Mouse (Mus musculus) heart, embryonic 14.5 days (tissue): ENCODE measurements around the gene Cdh13. TPM values are rescaled to one million over a fixed set of nuclear protein-coding genes. Genes with fewer than 3 reads are reported as not detected.

ENCODE experiments used
- ATAC-seq: fragments of 200-750 bp; cut with Nextera tagmentation; 2 replicates; pipeline ENCODE4 v1.8.0; 2017; ENCODE audit warnings: low read depth, moderate TSS enrichment; ENCODE audit not compliant: insufficient number of reproducible peaks, insufficient read depth, low FRiP score
- H3K27ac ChIP-seq, 2 experiments: fragments of 200-500 bp in 1 of 2; fragments of 300-500 bp in 1 of 2; sonication (generic) in 1 of 2; replicated peaks in 1 of 2; 2 replicates each; pipeline ENCODE4 v1.5.1; 2012 to 2014; ENCODE audit warnings: low read depth in 2 of 2, low read length in 2 of 2, control low read depth in 1 of 2, mild to moderate bottlenecking in 1 of 2, mixed read lengths in 1 of 2; ENCODE audit not compliant: control insufficient read depth in 1 of 2, insufficient read depth in 1 of 2
- H3K27me3 ChIP-seq: fragments of 300-500 bp; sonication (generic); 2 replicates; pipeline ENCODE4 v1.6.1; 2014; ENCODE audit warnings: mild to moderate bottlenecking, low read length, control low read depth; ENCODE audit not compliant: control insufficient read depth, insufficient read depth
- H3K36me3 ChIP-seq: fragments of 300-500 bp; sonication (generic); 2 replicates; pipeline ENCODE4 v1.6.1; 2014; ENCODE audit warnings: mild to moderate bottlenecking, control low read depth, low read length, mixed read lengths; ENCODE audit not compliant: control insufficient read depth, insufficient read depth
- H3K4me1 ChIP-seq, 2 experiments: fragments of 200-500 bp in 1 of 2; fragments of 300-500 bp in 1 of 2; sonication (generic) in 1 of 2; 2 replicates each; pipeline ENCODE4 v1.6.1; 2012 to 2014; ENCODE audit warnings: low read length in 2 of 2, control low read depth in 1 of 2, mixed read lengths in 1 of 2; ENCODE audit not compliant: control insufficient read depth in 2 of 2, insufficient read depth in 2 of 2
- H3K4me2 ChIP-seq: fragments of 300-500 bp; sonication (generic); 2 replicates; pipeline ENCODE4 v1.6.1; 2014; ENCODE audit warnings: mild to moderate bottlenecking, low read length
- H3K4me3 ChIP-seq, 2 experiments: fragments of 200-500 bp in 1 of 2; fragments of 300-500 bp in 1 of 2; sonication (generic) in 1 of 2; 2 replicates each; pipeline ENCODE4 v1.5.1; 2012 to 2014; ENCODE audit warnings: low read length in 2 of 2, mild to moderate bottlenecking in 2 of 2, control low read depth in 1 of 2, low read depth in 1 of 2, moderate library complexity in 1 of 2; ENCODE audit not compliant: control insufficient read depth in 1 of 2, insufficient read depth in 1 of 2
- H3K9ac ChIP-seq: fragments of 300-500 bp; sonication (generic); 2 replicates; pipeline ENCODE4 v1.6.1; 2014; ENCODE audit warnings: mild to moderate bottlenecking, low read length
- H3K9me3 ChIP-seq: fragments of 300-500 bp; sonication (generic); 2 replicates; pipeline ENCODE4 v1.6.1; 2016; ENCODE audit warnings: low read length, control low read depth; ENCODE audit not compliant: control insufficient read depth
- WGBS: fragments of 180-500 bp; shearing (Covaris S2); extraction: QIAGEN DNeasy Blood & Tissue Kit; methylation state at CpG from one replicate; pipeline ENCODE4 v1.1.7; 2014; 5-methylcytosine and 5-hydroxymethylcytosine counted together
- polyA plus RNA-seq: library from polyadenylated mRNA; unstranded; fragments of >200 nt; fragmentation: Nextera tagmentation; extraction: Ambion mirVana; gene quantifications from 2 replicates; pipeline ENCODE4 v1.2.1, GENCODE M21; 2014

The Cdh13 gene
- polyA plus RNA-seq, 1 experiment from 2014 or later: 94.9 TPM

DNA sequence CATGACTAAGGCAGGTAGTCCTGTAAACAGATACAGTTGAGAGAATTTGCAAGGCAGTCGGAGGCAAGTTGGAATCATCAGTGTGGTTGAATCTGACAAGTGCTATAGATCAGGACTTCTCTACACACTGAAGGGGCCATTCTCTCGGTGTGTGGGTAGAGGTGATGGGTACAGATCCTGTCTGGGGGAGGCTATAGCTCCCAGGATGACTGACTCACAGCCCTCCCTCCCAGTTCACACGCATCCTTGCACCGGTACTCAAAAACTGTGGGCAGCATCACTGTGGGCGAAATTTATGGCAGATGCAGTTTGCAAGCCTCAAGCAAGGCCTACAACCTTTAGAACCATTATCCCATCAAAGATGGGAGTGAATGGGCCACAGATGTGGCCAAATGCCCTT is 381.5 kb downstream of the Cdh13 start:
- no peaks in the 10 kb centered on the region for H3K27me3 ChIP-seq
- 84% methylated on average over 5 of the region's 5 CpGs for WGBS
- no peak overlapping the region for H3K4me3 ChIP-seq
- peaks cover 0 to 4% of the 10 kb centered on the region in 2 experiments; a peak in 1 of 4 replicates for H3K4me1 ChIP-seq
- H3K9me3 ChIP-seq: 0 out of 2 replicates have a peak, but pooled peaks cover 7% of the 10 kb centered on the region
- no peak for ATAC-seq
- no peak overlapping the region for H3K4me2 ChIP-seq
- H3K9ac ChIP-seq: no peak overlapping the region
- no peak overlapping the region for H3K27ac ChIP-seq
- no peaks in the 10 kb centered on the region for H3K36me3 ChIP-seq

DNA sequence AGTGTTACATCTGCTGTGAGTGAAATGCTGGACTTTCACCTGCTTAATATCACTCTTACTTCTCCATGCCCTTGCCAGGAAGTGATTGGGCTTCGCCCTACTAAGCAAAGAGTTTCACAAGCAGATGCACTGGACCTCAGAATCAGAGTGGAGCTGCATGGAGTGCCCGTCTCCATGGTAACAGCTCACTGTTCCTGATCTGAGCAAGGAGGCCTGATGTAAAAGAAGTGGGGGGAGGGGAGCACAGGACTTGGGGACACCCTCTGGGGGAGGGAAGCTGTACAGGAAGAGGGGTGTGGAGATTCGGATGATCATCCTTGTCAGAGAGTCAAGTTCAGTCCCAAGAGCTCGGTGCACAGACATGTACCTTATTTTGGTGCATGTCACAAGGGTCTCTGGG is 384.2 kb downstream of the Cdh13 start:
- Histone ChIP-seq H3K27me3 (no peaks in the 10 kb centered on the region), H3K9me3 (0 out of 2 replicates have a peak, but pooled peaks cover 7% of the 10 kb centered on the region), H3K4me2 (no peak overlapping the region), H3K9ac (no peak overlapping the region), H3K36me3 (no peaks in the 10 kb centered on the region), H3K27ac (no peak overlapping the region), H3K4me1 (0 out of 4 replicates have a peak, but pooled peaks cover 0 to 4% of the 10 kb centered on the region in 2 experiments), H3K4me3 (no peak overlapping the region)
- ATAC-seq: no peak
- WGBS: 85% methylated on average over 4 of the region's 4 CpGs

DNA sequence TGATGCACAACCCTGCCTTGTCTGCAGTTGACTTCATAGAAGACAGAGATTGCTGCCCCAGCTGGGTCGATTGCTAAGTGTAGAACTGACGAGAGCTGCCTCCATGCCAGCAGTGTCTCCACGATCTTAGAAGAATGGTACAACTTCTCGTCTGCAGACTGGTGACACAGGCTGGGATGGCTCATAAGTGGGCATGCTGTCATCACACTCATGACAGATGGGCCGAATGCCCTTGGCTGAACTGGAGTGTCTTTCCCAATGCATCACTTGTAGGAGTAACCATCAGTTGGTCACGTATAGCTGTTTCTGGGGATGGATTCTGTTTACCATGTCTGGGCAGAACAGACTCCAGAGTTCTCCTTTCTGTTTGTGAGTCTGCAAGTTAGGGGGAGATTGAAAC is 392.7 kb downstream of the Cdh13 start:
- no peak overlapping the region for H3K4me3 ChIP-seq
- 0 out of 4 replicates have a peak, but pooled peaks cover 0 to 8% of the 10 kb centered on the region in 2 experiments for H3K4me1 ChIP-seq
- no peaks in the 10 kb centered on the region for H3K9me3 ChIP-seq
- H3K4me2 ChIP-seq: no peak overlapping the region
- H3K9ac ChIP-seq: no peak overlapping the region
- 77% methylated on average over 6 of the region's 6 CpGs for WGBS
- no peak for ATAC-seq
- H3K36me3 ChIP-seq: no peaks in the 10 kb centered on the region
- H3K27me3 ChIP-seq: no peaks in the 10 kb centered on the region
- H3K27ac ChIP-seq: no peak overlapping the region

DNA sequence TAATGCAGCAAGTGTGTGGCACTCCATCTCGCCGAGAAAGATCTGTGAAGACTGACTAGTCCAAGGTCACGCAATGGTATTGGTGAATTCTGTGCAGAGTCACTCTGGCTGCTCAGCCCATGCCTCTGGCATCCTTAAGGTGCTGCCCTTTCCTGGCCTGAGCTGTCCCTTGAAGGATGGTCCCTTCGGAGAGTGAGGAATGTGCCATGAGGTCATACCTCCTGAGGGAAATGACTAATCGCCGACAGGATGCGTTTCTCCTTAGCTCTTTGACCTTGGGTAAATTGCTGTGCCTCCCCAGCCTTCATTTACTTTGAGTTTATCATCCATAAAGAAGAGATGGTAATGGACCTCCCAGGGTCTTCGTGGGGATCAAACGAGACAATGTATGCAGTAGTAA is 395.8 kb downstream of the Cdh13 start:
- Histone ChIP-seq H3K36me3 (no peaks in the 10 kb centered on the region), H3K9ac (no peak overlapping the region), H3K9me3 (no peaks in the 10 kb centered on the region), H3K27ac (no peak overlapping the region), H3K4me3 (no peak overlapping the region), H3K4me1 (0 out of 4 replicates have a peak, but pooled peaks cover 0 to 5% of the 10 kb centered on the region in 2 experiments), H3K4me2 (no peak overlapping the region), H3K27me3 (no peaks in the 10 kb centered on the region)
- no peak for ATAC-seq
- WGBS: 62% methylated on average over 9 of the region's 9 CpGs

DNA sequence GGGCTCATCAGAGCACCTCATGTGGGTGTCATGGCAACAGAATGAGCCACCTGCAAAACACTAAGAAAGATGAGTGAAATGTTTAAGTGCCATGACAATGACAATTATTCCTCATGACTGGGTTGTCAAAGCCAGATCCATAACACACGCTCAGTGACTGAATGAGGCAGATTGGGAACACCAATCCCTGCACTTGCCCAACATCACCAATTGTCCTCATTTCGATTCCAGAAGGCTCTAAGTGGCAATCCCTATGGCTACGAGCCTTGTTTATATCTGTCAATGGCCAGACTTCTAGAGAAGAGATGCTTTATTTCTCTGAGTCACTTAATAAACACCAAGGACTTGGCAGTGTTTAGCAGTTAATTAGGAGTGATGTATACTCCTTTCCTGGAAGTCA is 399.9 kb downstream of the Cdh13 start:
- Histone ChIP-seq H3K27ac (no peak overlapping the region), H3K4me2 (no peak overlapping the region), H3K4me1 (0 out of 4 replicates have a peak, but pooled peaks cover 0 to 5% of the 10 kb centered on the region in 2 experiments), H3K9me3 (no peaks in the 10 kb centered on the region), H3K36me3 (no peaks in the 10 kb centered on the region), H3K9ac (no peak overlapping the region), H3K4me3 (no peak overlapping the region), H3K27me3 (no peaks in the 10 kb centered on the region)
- WGBS: 82% methylated on average over 3 of the region's 3 CpGs
- no peak for ATAC-seq

DNA sequence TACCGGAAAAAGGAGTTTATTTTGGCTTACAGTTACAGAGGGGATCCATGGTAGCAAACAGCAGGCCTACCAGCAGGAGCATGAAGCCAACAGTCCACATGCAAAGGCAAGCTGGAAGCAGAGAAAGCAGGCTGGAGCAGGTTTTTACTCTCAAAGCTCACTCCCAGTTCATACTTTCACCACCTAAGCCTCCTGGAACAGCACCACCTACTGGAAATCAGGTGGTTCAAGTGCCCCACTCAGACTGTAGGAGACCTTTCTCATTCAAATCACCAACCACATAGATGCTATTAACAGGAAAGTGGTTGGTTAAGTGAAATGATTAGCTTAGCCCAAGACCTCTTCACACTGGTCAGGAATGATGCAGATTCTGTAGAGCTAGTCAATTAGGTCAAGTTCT is 402.3 kb downstream of the Cdh13 start:
- Histone ChIP-seq H3K27ac (no peak overlapping the region), H3K36me3 (no peaks in the 10 kb centered on the region), H3K4me3 (no peak overlapping the region), H3K4me1 (no peaks in the 10 kb centered on the region), H3K4me2 (no peak overlapping the region), H3K27me3 (no peaks in the 10 kb centered on the region), H3K9ac (no peak overlapping the region), H3K9me3 (no peaks in the 10 kb centered on the region)
- no peak for ATAC-seq
- 86% methylated on average over 1 of the region's 1 CpGs for WGBS

DNA sequence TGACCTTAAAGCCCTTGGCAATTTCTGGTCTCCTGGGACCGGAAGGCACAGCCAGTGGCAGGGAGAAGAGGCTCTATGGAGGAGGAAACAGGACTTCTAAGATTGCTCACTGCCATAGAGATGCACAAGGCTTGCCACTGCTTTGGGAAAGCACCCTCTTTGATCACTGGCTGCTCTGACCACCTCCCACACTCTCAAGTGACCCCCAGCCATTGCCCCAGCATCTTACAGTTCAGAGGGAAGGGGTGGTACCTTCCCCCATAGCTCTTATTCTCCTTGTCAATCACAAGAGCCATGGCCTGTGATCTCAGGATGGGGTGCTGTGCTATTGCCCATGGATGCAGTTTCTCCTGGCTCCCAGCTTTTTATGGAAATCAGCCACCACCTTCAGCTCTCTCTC is 406.3 kb downstream of the Cdh13 start:
- Histone ChIP-seq H3K27me3 (no peaks in the 10 kb centered on the region), H3K4me1 (no peaks in the 10 kb centered on the region), H3K4me3 (no peak overlapping the region), H3K27ac (no peak overlapping the region), H3K36me3 (no peaks in the 10 kb centered on the region), H3K9ac (no peak overlapping the region), H3K4me2 (no peak overlapping the region), H3K9me3 (no peaks in the 10 kb centered on the region)
- ATAC-seq: no peak
- 50% methylated on average over 1 of the region's 1 CpGs for WGBS

DNA sequence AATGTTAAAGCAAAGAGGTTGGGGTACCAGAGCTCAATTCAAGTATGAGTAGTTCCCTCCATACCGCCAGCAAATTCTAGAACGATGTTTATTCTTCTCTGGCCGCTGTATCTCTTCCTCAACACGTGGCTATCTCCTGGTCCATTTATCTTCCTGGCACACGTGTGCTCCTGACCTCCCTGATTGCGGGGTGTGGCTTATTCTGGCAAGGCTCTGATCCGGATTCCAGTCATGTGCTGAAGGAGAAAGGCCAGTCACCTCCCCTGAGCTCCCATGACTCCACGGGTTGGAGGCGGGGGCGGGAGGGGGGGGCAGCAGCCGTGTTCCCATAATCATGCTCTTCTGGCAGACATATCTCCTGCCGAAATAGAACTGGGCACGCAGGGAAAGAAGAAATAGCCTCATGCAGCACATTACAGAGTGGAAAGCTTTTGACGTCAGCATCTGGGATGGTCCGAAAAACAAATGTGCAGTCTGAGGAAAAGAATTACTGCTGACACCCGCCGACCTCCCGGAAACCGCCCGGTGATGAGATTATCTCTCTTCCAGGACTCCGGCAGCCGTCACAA is 417.9 kb downstream of the Cdh13 start:
- Histone ChIP-seq H3K27ac (0 out of 4 replicates have a peak overlapping the region, but pooled peaks of 1 of the 2 experiments have one; percentile 19), H3K27me3 (no peaks in the 10 kb centered on the region), H3K9ac (no peak overlapping the region), H3K36me3 (no peaks in the 10 kb centered on the region), H3K4me1 (peaks cover 0 to 2% of the 10 kb centered on the region in 2 experiments; a peak in 1 of 4 replicates), H3K4me3 (no peak overlapping the region), H3K9me3 (peaks cover 4% of the 10 kb centered on the region; the same call in 1 of the 2 replicates), H3K4me2 (peak overlapping the region; percentile 31)
- 43% methylated on average over 22 of the region's 22 CpGs for WGBS
- peak; percentile 86 for ATAC-seq
